Mouse (Mus musculus) intestine, embryonic 15.5 days (tissue): ENCODE measurements around the gene Znhit6. TPM values are rescaled to one million over a fixed set of nuclear protein-coding genes. Genes with fewer than 3 reads are reported as not detected.

ENCODE experiments used
- ATAC-seq: fragments of 200-750 bp; cut with Nextera tagmentation; 2 replicates; pipeline ENCODE4 v1.8.0; 2017; ENCODE audit warnings: moderate TSS enrichment, moderate library complexity
- H3K27ac ChIP-seq: fragments of 300-500 bp; sonication (generic); 2 replicates; pipeline ENCODE4 v1.5.1; 2015; ENCODE audit warnings: mild to moderate bottlenecking, inconsistent platforms
- H3K27me3 ChIP-seq: fragments of 300-500 bp; sonication (generic); replicated peaks from 2 replicates; pipeline ENCODE4 v1.6.1; 2015; ENCODE audit warnings: inconsistent platforms
- H3K36me3 ChIP-seq: fragments of 300-500 bp; sonication (generic); 2 replicates; pipeline ENCODE4 v1.6.1; 2015; ENCODE audit warnings: inconsistent platforms
- H3K4me1 ChIP-seq: fragments of 300-500 bp; sonication (generic); replicated peaks from 2 replicates; pipeline ENCODE4 v1.6.1; 2015; ENCODE audit warnings: inconsistent platforms
- H3K4me2 ChIP-seq: fragments of 300-500 bp; sonication (generic); replicated peaks from 2 replicates; pipeline ENCODE4 v1.6.1; 2015; ENCODE audit warnings: mild to moderate bottlenecking, inconsistent platforms
- H3K4me3 ChIP-seq: fragments of 300-500 bp; sonication (generic); replicated peaks from 2 replicates; pipeline ENCODE4 v1.5.1; 2015; ENCODE audit warnings: inconsistent platforms
- H3K9ac ChIP-seq: fragments of 300-500 bp; sonication (generic); 2 replicates; pipeline ENCODE4 v1.6.1; 2015; ENCODE audit warnings: inconsistent platforms
- H3K9me3 ChIP-seq: fragments of 300-500 bp; sonication (generic); 2 replicates; pipeline ENCODE4 v1.6.1; 2016; ENCODE audit warnings: inconsistent platforms
- WGBS: fragments of 180-500 bp; shearing (Covaris S2); methylation state at CpG from one replicate; pipeline ENCODE4 v1.1.7; 2015; 5-methylcytosine and 5-hydroxymethylcytosine counted together
- polyA plus RNA-seq: library from polyadenylated mRNA; unstranded; fragments of >200 nt; fragmentation: Nextera tagmentation; extraction: Ambion mirVana; gene quantifications from 2 replicates; pipeline ENCODE4 v1.2.1, GENCODE M21; 2015

The Znhit6 gene
- polyA plus RNA-seq, 1 experiment from 2014 or later, result 33.7 TPM

DNA sequence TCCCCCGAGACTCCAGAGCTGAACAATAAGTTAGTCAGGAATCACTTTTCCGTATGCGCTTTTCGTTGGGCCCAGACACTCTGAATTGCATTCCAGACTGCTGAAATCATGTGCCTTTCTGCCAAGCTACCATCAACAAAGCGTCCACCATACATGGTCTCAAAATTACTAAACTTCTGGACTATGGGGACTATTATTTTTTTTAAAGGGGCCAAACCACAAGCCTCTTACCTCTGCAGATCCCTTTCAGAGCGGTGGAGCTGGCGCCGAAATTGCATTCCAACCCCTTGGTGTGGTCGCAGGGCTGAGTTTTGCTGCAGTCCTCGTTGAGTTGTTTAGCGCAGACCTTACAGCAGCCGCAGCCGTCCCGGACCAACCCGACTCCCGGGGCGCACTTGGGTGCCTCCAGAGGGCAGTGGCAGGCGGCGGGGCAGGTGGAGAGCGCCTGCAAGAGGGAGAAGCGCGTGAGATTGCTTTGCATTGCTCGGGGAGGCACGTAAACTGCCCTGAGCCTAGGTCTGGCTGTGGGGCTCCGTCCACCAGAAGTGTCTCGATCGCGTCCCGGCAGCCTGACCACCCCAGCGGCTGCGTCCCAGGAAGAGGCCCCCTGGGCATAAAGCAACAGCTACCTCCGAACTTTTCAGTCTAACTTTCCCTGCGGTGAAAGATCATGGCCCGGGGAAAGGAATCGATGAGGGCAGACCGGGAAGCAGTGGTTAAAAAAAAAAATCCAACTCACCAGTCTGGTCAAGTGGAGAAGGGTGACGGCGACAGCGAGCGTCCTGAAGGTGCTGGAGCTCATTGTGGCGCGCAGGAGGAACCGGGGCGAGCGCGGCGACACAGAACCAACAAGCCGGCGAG, 73.2 kb downstream of the Znhit6 start:
- H3K9me3 ChIP-seq, result no peaks in the 10 kb centered on the region
- H3K36me3 ChIP-seq, result 0 out of 2 replicates have a peak, but pooled peaks cover 4% of the 10 kb centered on the region
- no peaks in the 10 kb centered on the region for H3K27me3 ChIP-seq
- WGBS, result under 1% methylated on average over 49 of the region's 49 CpGs
- H3K9ac ChIP-seq, result peak overlapping the region; percentile 84
- H3K4me2 ChIP-seq, result peak overlapping the region; percentile 92
- ATAC-seq, result peak; percentile 60
- H3K4me1 ChIP-seq, result peaks cover 20% of the 10 kb centered on the region
- H3K27ac ChIP-seq, result peak overlapping the region; percentile 94
- H3K4me3 ChIP-seq, result peak overlapping the region; percentile 71

DNA sequence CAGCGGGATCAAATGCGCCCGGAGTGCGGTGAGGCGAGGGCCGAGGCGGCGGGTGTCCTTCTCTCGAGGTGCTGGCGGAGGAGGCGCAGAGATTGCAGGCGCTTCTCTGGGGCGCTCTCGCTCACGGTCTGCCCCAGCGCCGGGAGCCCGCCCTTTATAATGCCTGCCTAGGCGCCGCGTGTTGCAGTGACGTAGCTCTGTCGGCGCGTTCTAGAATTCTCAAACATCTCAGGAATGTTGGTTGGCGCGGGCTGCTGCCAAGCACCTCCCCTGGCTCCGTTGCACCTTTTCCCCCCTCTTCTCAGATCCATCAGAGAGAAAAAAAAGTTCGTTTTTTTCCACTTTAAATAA, 73.8 kb downstream of the Znhit6 start, which contains the start of gene Ccn1:
TSS of gene Ccn1 (minus strand) at position 130 of the 351 bp plus-strand sequence.
- H3K4me2 ChIP-seq, result peak within 1 kb of the TSS; percentile 92
- H3K9me3 ChIP-seq, result no peaks in the 10 kb centered on the region
- peak within 1 kb of the TSS; percentile 71 for H3K4me3 ChIP-seq
- peak within 1 kb of the TSS; percentile 94 for H3K27ac ChIP-seq
- peak; percentile 79 for ATAC-seq
- H3K36me3 ChIP-seq, result 0 out of 2 replicates have a peak, but pooled peaks cover 4% of the 10 kb centered on the region
- under 1% methylated on average over 29 of the region's 29 CpGs for WGBS
- peaks cover 20% of the 10 kb centered on the region for H3K4me1 ChIP-seq
- peak within 1 kb of the TSS; percentile 84 for H3K9ac ChIP-seq
- no peaks in the 10 kb centered on the region for H3K27me3 ChIP-seq

DNA sequence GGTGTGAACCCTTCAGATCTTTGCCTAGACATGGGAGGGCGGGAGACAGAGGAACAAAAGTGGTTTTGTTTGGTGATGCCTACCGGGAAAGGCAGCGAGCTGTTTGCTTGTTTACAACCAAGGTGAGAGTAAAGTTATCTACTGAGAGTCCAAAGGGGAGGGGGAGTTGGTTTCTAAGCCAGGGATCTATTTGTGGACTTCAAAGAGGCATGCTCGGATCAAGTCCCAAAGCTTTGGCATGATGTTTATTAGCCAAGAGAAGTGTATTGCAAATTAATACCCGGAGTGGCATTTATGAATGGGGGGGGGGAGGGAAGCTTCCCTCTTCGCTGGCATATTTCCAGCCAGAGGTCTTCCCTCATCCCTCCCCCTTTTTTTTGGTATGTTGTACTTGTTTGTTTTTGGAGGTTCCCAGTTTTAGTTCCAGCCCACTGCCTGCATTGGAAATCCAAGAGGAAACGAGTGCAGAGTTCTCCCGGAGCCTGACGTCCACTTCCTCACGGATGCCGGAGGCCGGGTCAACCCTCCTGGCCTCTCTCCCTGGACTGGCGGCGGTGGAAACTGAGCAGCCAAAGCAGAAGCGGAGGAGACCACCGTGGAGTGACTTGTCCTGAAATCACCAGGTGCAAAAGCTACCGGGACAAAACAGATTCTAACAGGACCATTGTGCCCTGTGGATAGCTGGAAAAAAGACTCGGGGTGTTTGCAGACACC, 74.5 kb downstream of the Znhit6 start:
- Histone ChIP-seq H3K9ac (peak overlapping the region; percentile 2; the same call in 1 of the 2 replicates), H3K27ac (peak overlapping the region; percentile 94), H3K4me3 (peak overlapping the region; percentile 71), H3K36me3 (0 out of 2 replicates have a peak, but pooled peaks cover 4% of the 10 kb centered on the region), H3K4me1 (peaks cover 20% of the 10 kb centered on the region), H3K4me2 (peak overlapping the region; percentile 92), H3K27me3 (no peaks in the 10 kb centered on the region), H3K9me3 (no peaks in the 10 kb centered on the region)
- WGBS, result 8% methylated on average over 18 of the region's 18 CpGs
- no peak for ATAC-seq

DNA sequence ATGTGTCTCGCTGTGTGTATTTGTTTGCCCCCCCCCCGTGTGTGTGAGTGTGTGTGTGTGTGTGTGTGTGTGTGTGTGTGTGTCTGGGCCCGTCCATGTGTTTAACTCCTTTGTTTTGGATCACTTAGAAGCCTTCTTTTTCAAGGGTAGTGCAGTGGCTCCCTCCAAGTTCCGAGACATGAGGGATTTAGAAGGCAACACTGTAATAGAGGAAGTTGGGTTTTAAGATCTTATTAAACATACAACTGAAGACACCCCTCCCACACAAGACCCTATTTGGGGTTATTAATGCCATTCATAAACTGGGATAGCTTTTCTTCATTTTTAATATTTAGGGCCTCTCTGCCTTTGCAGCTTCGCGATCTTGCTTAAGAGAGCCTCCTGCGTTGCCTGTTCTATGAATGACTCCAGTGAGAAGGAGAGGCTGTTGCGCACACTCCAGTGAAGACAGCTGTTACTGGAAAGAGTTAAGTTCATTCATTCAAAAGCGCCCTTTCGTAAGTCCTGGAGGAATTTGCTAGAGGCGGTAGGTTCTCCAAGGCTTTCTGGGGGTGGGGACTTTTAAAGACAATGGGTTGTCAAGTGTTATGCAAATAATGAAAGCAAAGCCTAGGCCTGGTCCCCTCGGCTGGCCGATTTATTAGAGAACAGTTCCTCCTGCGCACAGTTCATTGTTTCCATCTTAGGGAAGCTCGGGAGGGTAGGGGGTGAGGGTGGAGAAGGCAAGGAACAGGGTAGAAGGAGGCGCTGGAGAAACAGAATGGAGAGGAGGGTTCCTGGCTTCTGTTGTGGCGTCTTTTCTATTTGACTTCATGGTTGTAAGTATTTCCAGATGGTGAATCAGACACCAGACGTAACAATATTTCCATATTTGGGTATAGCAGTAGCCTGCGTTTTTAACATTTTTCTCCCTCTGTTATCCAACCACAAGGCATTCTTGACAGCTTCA, 75.3 kb downstream of the Znhit6 start:
- WGBS, result 25% methylated on average over 19 of the region's 19 CpGs
- 0 out of 2 replicates have a peak, but pooled peaks have one; percentile 3 for ATAC-seq

DNA sequence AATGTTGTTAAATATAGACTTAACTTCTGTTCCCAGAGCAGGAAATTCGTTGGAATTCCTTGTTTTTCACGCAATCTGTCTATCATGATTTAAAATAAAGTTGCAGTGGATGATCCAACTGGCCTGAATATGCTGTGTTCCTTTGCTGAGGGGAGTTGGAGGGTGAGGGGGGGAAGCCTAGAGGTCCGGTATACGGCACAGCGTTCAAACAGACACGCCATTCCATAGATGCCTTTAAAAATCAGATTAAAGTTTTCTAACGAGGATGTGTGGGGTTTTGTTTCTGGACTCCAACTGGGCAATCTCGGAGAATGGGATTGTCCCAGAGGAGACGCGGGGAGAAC, 75.9 kb downstream of the Znhit6 start:
- H3K27me3 ChIP-seq, result no peaks in the 10 kb centered on the region
- peak overlapping the region; percentile 73 for H3K9ac ChIP-seq
- peak overlapping the region; percentile 60 for H3K4me3 ChIP-seq
- ATAC-seq, result no peak
- H3K4me1 ChIP-seq, result peaks cover 20% of the 10 kb centered on the region
- H3K27ac ChIP-seq, result peak overlapping the region; percentile 94
- 21% methylated on average over 10 of the region's 10 CpGs for WGBS
- no peaks in the 10 kb centered on the region for H3K9me3 ChIP-seq
- H3K36me3 ChIP-seq, result peaks cover 4% of the 10 kb centered on the region; the same call in 1 of the 2 replicates
- H3K4me2 ChIP-seq, result peak overlapping the region; percentile 92

More for the DNA sequence above, 75.3 kb downstream of the Znhit6 start:
- peak overlapping the region; percentile 71 for H3K4me3 ChIP-seq
- H3K9me3 ChIP-seq, result no peaks in the 10 kb centered on the region
- peak overlapping the region; percentile 92 for H3K4me2 ChIP-seq
- H3K27me3 ChIP-seq, result no peaks in the 10 kb centered on the region
- H3K4me1 ChIP-seq, result peaks cover 20% of the 10 kb centered on the region
- H3K27ac ChIP-seq, result peak overlapping the region; percentile 94
- H3K36me3 ChIP-seq, result peaks cover 4% of the 10 kb centered on the region; the same call in 1 of the 2 replicates
- H3K9ac ChIP-seq, result peak overlapping the region; percentile 18; the same call in 1 of the 2 replicates

DNA sequence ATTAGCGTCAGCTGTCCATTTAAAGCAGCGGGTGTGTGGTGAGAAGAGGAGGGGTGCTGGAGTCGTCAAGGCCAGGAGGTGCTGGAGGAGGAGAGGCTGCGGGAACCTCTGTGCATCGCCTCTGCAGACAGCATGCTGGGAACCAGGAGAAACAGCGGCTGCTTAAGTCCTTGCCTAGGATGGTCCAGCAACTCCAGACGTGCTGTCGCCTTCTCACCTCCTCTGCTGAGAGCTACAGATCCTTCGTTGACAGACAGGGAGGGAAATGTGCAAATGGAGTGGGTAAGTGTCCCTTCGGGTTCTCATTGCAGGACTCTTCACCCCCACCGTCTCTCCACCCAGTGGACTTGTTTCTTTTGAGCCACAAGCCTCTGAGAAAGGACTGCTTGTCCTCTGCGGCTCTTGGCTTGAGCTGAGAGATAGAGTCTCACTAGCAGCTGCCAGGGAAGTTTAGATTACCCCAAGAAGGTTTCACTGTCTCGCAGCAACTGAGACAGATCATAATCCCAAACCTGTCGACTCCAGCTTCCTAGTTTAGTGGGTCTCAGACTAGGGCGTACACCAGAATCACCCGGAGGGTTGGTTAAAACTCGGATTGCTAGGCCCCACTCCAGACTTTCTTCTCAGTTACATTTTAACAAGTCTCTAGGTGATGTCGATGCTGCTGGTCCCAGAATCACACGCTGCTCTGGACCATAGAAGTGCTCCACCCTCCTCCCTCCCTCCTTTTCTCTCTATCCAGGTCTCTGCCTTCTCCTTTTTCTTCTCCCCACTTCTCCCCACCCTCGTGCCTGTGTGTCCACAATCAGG, 76.5 kb downstream of the Znhit6 start:
- 24% methylated on average over 20 of the region's 20 CpGs for WGBS
- Histone ChIP-seq H3K4me2 (peak overlapping the region; percentile 92), H3K9me3 (no peaks in the 10 kb centered on the region), H3K27ac (peak overlapping the region; percentile 94), H3K36me3 (peaks cover 2% of the 10 kb centered on the region; the same call in 1 of the 2 replicates), H3K4me1 (peaks cover 16% of the 10 kb centered on the region), H3K27me3 (no peaks in the 10 kb centered on the region), H3K4me3 (peak overlapping the region; percentile 60), H3K9ac (peak overlapping the region; percentile 73)
- ATAC-seq, result peak; percentile 10

DNA sequence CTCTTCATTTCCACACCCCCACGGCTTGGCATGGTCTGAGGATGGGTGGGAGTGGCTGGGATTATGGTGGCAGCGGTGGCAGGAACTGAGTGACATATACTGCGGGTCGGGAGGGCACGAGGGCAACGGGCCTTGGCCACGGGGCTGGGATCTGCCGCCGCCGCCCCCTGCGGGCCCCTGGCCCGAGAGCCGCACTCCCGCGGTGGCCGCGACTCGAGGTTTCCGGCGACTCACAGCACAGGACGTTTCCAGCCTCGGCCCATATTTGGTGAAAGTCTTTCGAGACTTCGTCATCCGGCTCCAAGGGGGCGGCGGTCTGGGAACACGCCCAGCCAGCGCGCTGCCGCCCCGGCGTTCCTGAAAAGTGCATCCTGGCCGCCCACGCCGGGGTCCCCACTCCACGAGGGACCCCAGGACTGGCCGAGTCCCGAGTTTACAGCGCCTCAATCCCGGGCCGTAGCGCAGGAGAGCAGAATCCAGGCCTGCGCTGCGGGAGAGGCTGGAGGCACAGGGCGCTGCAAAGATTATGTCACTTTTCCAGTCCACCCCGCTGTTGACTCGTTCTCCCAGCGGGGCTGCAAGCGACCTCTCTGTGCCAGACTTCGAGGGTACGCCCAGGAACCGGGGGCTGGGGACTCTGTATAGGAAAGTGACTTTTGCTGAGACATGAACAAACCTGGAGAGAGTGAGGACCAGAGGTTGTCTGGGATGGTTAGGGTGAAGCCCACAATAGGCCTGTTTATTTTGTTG, 77.4 kb downstream of the Znhit6 start:
- under 1% methylated on average over 53 of the region's 53 CpGs for WGBS
- Histone ChIP-seq H3K4me3 (peak overlapping the region; percentile 60), H3K27ac (peak overlapping the region; percentile 94), H3K27me3 (no peaks in the 10 kb centered on the region), H3K4me1 (peaks cover 15% of the 10 kb centered on the region), H3K4me2 (peak overlapping the region; percentile 92), H3K9ac (peak overlapping the region; percentile 73), H3K36me3 (no peaks in the 10 kb centered on the region; the same call in 1 of the 2 replicates), H3K9me3 (no peaks in the 10 kb centered on the region)
- peak; percentile 63 for ATAC-seq

DNA sequence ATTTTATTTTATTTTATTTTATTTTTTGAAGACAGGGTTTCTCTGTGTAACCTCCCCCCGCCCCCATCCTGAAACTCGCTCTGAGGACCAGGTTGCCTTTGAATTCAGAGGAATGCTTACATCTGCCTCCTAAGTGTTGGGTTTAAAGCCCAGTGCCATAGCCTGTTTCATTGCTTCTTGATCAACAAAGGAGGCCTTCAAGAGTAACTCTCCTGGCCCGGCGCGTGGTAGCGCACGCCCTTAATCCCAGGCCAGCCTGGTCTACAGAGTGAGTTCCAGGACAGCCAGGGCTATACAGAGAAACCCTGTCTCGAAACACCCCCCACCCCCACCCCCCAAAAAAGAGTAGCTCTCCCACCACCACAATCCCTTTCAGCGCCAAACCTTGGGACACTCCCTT, 78.0 kb downstream of the Znhit6 start:
- Histone ChIP-seq H3K36me3 (no peaks in the 10 kb centered on the region; the same call in 1 of the 2 replicates), H3K4me1 (peaks cover 11% of the 10 kb centered on the region), H3K9me3 (no peaks in the 10 kb centered on the region), H3K4me2 (peak overlapping the region; percentile 92; the same call in 1 of the 2 replicates), H3K27ac (no peak overlapping the region), H3K4me3 (no peak overlapping the region), H3K27me3 (no peaks in the 10 kb centered on the region), H3K9ac (no peak overlapping the region)
- WGBS, result 77% methylated on average over 9 of the region's 9 CpGs
- no peak for ATAC-seq
